7 mouse cellular contexts compared by ENCODE assay signal in genomic region chr7:19770984-19771391, GRCm38 (mm10). TPM values are rescaled to one million over a fixed set of nuclear protein-coding genes. Genes with fewer than 3 reads are reported as not detected.
DNase-seq lines count a peak whose midpoint lies in the region; ATAC-seq and TF ChIP-seq lines count a peak whose summit lies in the region.

Gene Bcam (minus strand): TSS chr7:19771016.

- H3K4me1 ChIP-seq in G1E (ENCODE audit: insufficient read depth, low read depth, low read length), result peaks cover 14% of the 10 kb centered on the region
- peaks cover 39% of the 10 kb centered on the region for H3K4me1 ChIP-seq in lung, embryonic 15.5 days
- H3K4me1 ChIP-seq in stomach, postnatal 0 days (replicated peaks; ENCODE audit: control insufficient read depth, insufficient read depth), result 0 out of 2 replicates have a peak, but pooled peaks cover 2% of the 10 kb centered on the region

- peak within 1 kb of the TSS; percentile 83 for H3K4me2 ChIP-seq in lung, embryonic 15.5 days
- peak within 1 kb of the TSS; percentile 87 for H3K4me2 ChIP-seq in stomach, postnatal 0 days (replicated peaks; ENCODE audit: low read depth)

- no peaks in the 10 kb centered on the region for H3K9me3 ChIP-seq in G1E (replicated peaks)
- no peaks in the 10 kb centered on the region for H3K9me3 ChIP-seq in lung, embryonic 15.5 days
- H3K9me3 ChIP-seq in stomach, postnatal 0 days (ENCODE audit: control insufficient read depth, low read length), result no peaks in the 10 kb centered on the region

- peak within 1 kb of the TSS; percentile 90 for H3K9ac ChIP-seq in lung, embryonic 15.5 days
- peak within 1 kb of the TSS; percentile 73 for H3K9ac ChIP-seq in stomach, postnatal 0 days (ENCODE audit: low read length)

- no peaks in the 10 kb centered on the region for H3K36me3 ChIP-seq in G1E (replicated peaks)
- H3K36me3 ChIP-seq in lung, embryonic 15.5 days, result peaks cover 7% of the 10 kb centered on the region; the same call in 1 of the 2 replicates
- no peaks in the 10 kb centered on the region for H3K36me3 ChIP-seq in stomach, postnatal 0 days (ENCODE audit: control insufficient read depth, insufficient read depth, low read length)

- H3K27me3 ChIP-seq in G1E (ENCODE audit: insufficient read depth, low read length), result peaks cover 60% of the 10 kb centered on the region
- no peaks in the 10 kb centered on the region for H3K27me3 ChIP-seq in lung, embryonic 15.5 days
- H3K27me3 ChIP-seq in stomach, postnatal 0 days (ENCODE audit: control insufficient read depth, insufficient read depth, low read length), result no peaks in the 10 kb centered on the region

- no peak for DNase-seq in G1E (ENCODE audit: low spot score)
- DNase-seq in adrenal gland, postnatal 36 days, result no peak
- DNase-seq in gastrocnemius, postnatal 4 days (ENCODE audit: low spot score in 2 of 2), result no peak
- peak; percentile 58 for DNase-seq in kidney, adult 9 months
- DNase-seq in stomach, postnatal 0 days (ENCODE audit: low spot score), result no peak
- DNase-seq in cerebellum, adult 8-10 months, result no peak

- no peak for ATAC-seq in G1E (ENCODE audit: extremely low read depth, insufficient number of reproducible peaks, low FRiP score, poor library complexity, severe bottlenecking)
- ATAC-seq in lung, embryonic 15.5 days (ENCODE audit: borderline replicate concordance, extremely low read depth, low FRiP score, low TSS enrichment), result peak; percentile 58
- peak; percentile 18 for ATAC-seq in stomach, postnatal 0 days (ENCODE audit: low FRiP score, low TSS enrichment)

- H3K4me3 ChIP-seq in G1E (ENCODE audit: low read depth, low read length), result peak within 1 kb of the TSS; percentile 40; the same call in 1 of the 2 replicates
- peak within 1 kb of the TSS; percentile 72 for H3K4me3 ChIP-seq in lung, embryonic 15.5 days
- H3K4me3 ChIP-seq in stomach, postnatal 0 days (ENCODE audit: low read depth, low read length), result peak within 1 kb of the TSS; percentile 59

- H3K27ac ChIP-seq in lung, embryonic 15.5 days, result peak within 1 kb of the TSS; percentile 90
- peak within 1 kb of the TSS; percentile 30 for H3K27ac ChIP-seq in stomach, postnatal 0 days (replicated peaks)

- WGBS in lung, embryonic 15.5 days, result 0% methylated on average over 9 of the region's 9 CpGs
- WGBS in stomach, postnatal 0 days, result 10% methylated on average over 9 of the region's 9 CpGs

- TF ChIP-seq CTCF in G1E (IDR thresholded peaks at IDR 0.05; ENCODE audit: low read depth, low read length), result no peak
- TF ChIP-seq CTCF in stomach, postnatal 0 days (IDR thresholded peaks at IDR 0.05; ENCODE audit: low read depth), result no peak

- no peak for TF ChIP-seq EP300 in stomach, postnatal 0 days (optimal IDR thresholded peaks at IDR 0.05)

RNA-seq across cellular contexts. Expression of gene Bcam, which starts in this region (rescaled TPM):
- total RNA-seq in G1E (2014; fragmentation: Nextera tagmentation) (not detected in 2 replicates), G1E (2017) (0.05 TPM in 1 of 2 replicates, not detected in the other)
- polyA plus RNA-seq in G1E (2012), result not detected in 2 replicates
- 10 to 100 TPM; 43.5 to 53.8 TPM for total RNA-seq in adrenal gland, postnatal 36 days (2021)
- 100 to 1,000 TPM; 119 to 144 TPM for total RNA-seq in gastrocnemius, postnatal 4 days (2021)
- 313 and 345 TPM in 2 replicates for polyA plus RNA-seq in lung, embryonic 15.5 days (2015; fragmentation: Nextera tagmentation; extraction: Ambion mirVana)
- 87.5 and 103 TPM in 2 replicates for polyA plus RNA-seq in stomach, postnatal 0 days (2015; fragmentation: Nextera tagmentation; extraction: Ambion mirVana)

Comparison
In these comparisons a context has a peak if more than half of its experiments do, and no peak if none do; other contexts are left out.
1. RNA of gene Bcam (total RNA-seq): 119 to 144 TPM in gastrocnemius, postnatal 4 days and 43.5 to 53.8 TPM in adrenal gland, postnatal 36 days; 0.05 TPM in G1E; every median in the first group is over 10 times any median in the second.
2. RNA of gene Bcam (polyA plus RNA-seq): 313 to 345 TPM in lung, embryonic 15.5 days and 87.5 to 103 TPM in stomach, postnatal 0 days; not detected in G1E; every median in the first group is over 10 times any median in the second.
3. Peak in every context shown above with its lines, with median percentiles within 50 percentile points of each other: H3K4me3 ChIP-seq.